Comparison of ENCODE assay signal across 8 mouse cellular contexts in genomic region chr1:40324457-40324856, GRCm38 (mm10). TPM values are rescaled to one million over a fixed set of nuclear protein-coding genes. Genes with fewer than 3 reads are reported as not detected.
DNase-seq lines count a peak whose midpoint lies in the region; ATAC-seq and TF ChIP-seq lines count a peak whose summit lies in the region.

TSS of gene Il1rl2 (plus strand) at chr1:40324610.

- TF ChIP-seq CTCF in forebrain, postnatal 0 days (IDR thresholded peaks at IDR 0.05; ENCODE audit: low read depth) = no peak

- H3K4me3 ChIP-seq in forebrain, postnatal 0 days (ENCODE audit: low read depth, low read length) = peak within 1 kb of the TSS; percentile 37
- H3K4me3 ChIP-seq in neural tube, embryonic 14.5 days (ENCODE audit: low read depth, low read length) = peak within 1 kb of the TSS; percentile 35

- H3K27me3 ChIP-seq in forebrain, postnatal 0 days (ENCODE audit: insufficient read depth, low read length) = peaks cover 28% of the 10 kb centered on the region
- peaks cover 17% of the 10 kb centered on the region for H3K27me3 ChIP-seq in neural tube, embryonic 14.5 days (ENCODE audit: control insufficient read depth, insufficient read depth, low read length)

- H3K9me3 ChIP-seq in forebrain, postnatal 0 days (ENCODE audit: low read length) = no peaks in the 10 kb centered on the region
- H3K9me3 ChIP-seq in neural tube, embryonic 14.5 days (ENCODE audit: control insufficient read depth, low read length) = no peaks in the 10 kb centered on the region

- peak within 1 kb of the TSS; percentile 35; the same call in 1 of the 2 replicates for H3K9ac ChIP-seq in forebrain, postnatal 0 days
- no peak within 1 kb of the TSS; the same call in 1 of the 2 replicates for H3K9ac ChIP-seq in neural tube, embryonic 14.5 days (replicated peaks; ENCODE audit: low read depth, low read length)

- H3K4me1 ChIP-seq in forebrain, postnatal 0 days (ENCODE audit: insufficient read depth) = no peaks in the 10 kb centered on the region
- 0 out of 2 replicates have a peak, but pooled peaks cover 8% of the 10 kb centered on the region for H3K4me1 ChIP-seq in neural tube, embryonic 14.5 days (ENCODE audit: control insufficient read depth, insufficient read depth, low read length)

- no peak within 1 kb of the TSS for H3K27ac ChIP-seq in forebrain, postnatal 0 days (ENCODE audit: low read depth, low read length)
- no peak within 1 kb of the TSS for H3K27ac ChIP-seq in neural tube, embryonic 14.5 days (ENCODE audit: low read depth, low read length)

- DNase-seq in CD4-positive, CD25-positive, alpha-beta regulatory T cell, adult 2 months (ENCODE audit: low read depth, low spot score) = peak; percentile 64
- peak; percentile 81 for DNase-seq in adipocyte (ENCODE audit: low spot score)
- DNase-seq in forebrain, postnatal 0 days = no peak
- peak; percentile 64 for DNase-seq in induced T-regulatory cell, adult 2 months (ENCODE audit: low read depth)
- peak; percentile 28 to 69 for DNase-seq in lung, adult 18-20 months
- DNase-seq in right cerebral cortex, adult 18-20 months = no peak
- DNase-seq in urinary bladder, postnatal 25 days (ENCODE audit: low spot score) = no peak

- no peaks in the 10 kb centered on the region for H3K36me3 ChIP-seq in forebrain, postnatal 0 days (ENCODE audit: insufficient read depth)
- no peaks in the 10 kb centered on the region for H3K36me3 ChIP-seq in neural tube, embryonic 14.5 days (ENCODE audit: control insufficient read depth, insufficient read depth, low read length)

- no peak for ATAC-seq in forebrain, postnatal 0 days
- ATAC-seq in neural tube, embryonic 14.5 days (ENCODE audit: low read depth) = no peak

- H3K4me2 ChIP-seq in forebrain, postnatal 0 days (ENCODE audit: low read depth) = peak within 1 kb of the TSS; percentile 72
- H3K4me2 ChIP-seq in neural tube, embryonic 14.5 days (ENCODE audit: low read depth, low read length) = peak within 1 kb of the TSS; percentile 70

- 40% methylated on average over 6 of the region's 6 CpGs for WGBS in forebrain, postnatal 0 days
- WGBS in neural tube, embryonic 14.5 days = 50% methylated on average over 6 of the region's 6 CpGs

RNA-seq across cellular contexts. Expression of gene Il1rl2, which starts in this region (rescaled TPM):
- 0.77 and 1.8 TPM in 2 replicates for total RNA-seq in forebrain, postnatal 0 days (2014; rRNA removed)
- 0.50 and 0.76 TPM in 2 replicates for polyA plus RNA-seq in forebrain, postnatal 0 days (2015; fragmentation: Nextera tagmentation; extraction: Ambion mirVana)
- 0.52 and 1.4 TPM in 2 replicates for polyA plus RNA-seq in neural tube, embryonic 14.5 days (2014; fragmentation: Nextera tagmentation; extraction: Ambion mirVana)

Comparison
In these comparisons a context has a peak if more than half of its experiments do, and no peak if none do; other contexts are left out.
1. DNase-seq: peak in CD4-positive, CD25-positive, alpha-beta regulatory T cell, adult 2 months (single experiment), adipocyte (single experiment), induced T-regulatory cell, adult 2 months (single experiment) and lung, adult 18-20 months (2 of 2); none in forebrain, postnatal 0 days (single experiment), right cerebral cortex, adult 18-20 months (single experiment) and urinary bladder, postnatal 25 days (single experiment).